Mouse (Mus musculus) heart, postnatal 0 days (tissue): Measurements from ENCODE around the gene Otud7b. TPM values are rescaled to one million over a fixed set of nuclear protein-coding genes. Genes with fewer than 3 reads are reported as not detected.

ENCODE experiments used
- ATAC-seq: fragments of 200-750 bp; cut with Nextera tagmentation; 2 replicates; pipeline ENCODE4 v1.8.0; 2017; ENCODE audit warnings: low read depth, moderate number of reproducible peaks, moderate library complexity; ENCODE audit not compliant: insufficient read depth
- DNase-seq: peaks from one replicate; pipeline ENCODE4 v3.0.0-alpha.2; 2016; ENCODE audit warnings: low spot score
- H3K27ac ChIP-seq: fragments of 300-500 bp; sonication (generic); 2 replicates; pipeline ENCODE4 v1.5.1; 2014; ENCODE audit warnings: low read depth, mild to moderate bottlenecking
- H3K27me3 ChIP-seq: fragments of 300-500 bp; sonication (generic); 2 replicates; pipeline ENCODE4 v1.6.1; 2014; ENCODE audit warnings: low read length, mixed read lengths; ENCODE audit not compliant: control insufficient read depth, insufficient read depth
- H3K36me3 ChIP-seq: fragments of 300-500 bp; sonication (generic); replicated peaks from 2 replicates; pipeline ENCODE4 v1.6.1; 2014; ENCODE audit warnings: low read length, mixed read lengths; ENCODE audit not compliant: control insufficient read depth, insufficient read depth
- H3K4me1 ChIP-seq: fragments of 300-500 bp; sonication (generic); 2 replicates; pipeline ENCODE4 v1.6.1; 2014; ENCODE audit warnings: antibody characterized with exemption; ENCODE audit not compliant: control insufficient read depth, insufficient read depth
- H3K4me2 ChIP-seq: fragments of 300-500 bp; sonication (generic); 2 replicates; pipeline ENCODE4 v1.6.1; 2014; ENCODE audit warnings: low read depth, mild to moderate bottlenecking, low read length, moderate library complexity
- H3K4me3 ChIP-seq: fragments of 300-500 bp; sonication (generic); 2 replicates; pipeline ENCODE4 v1.5.1; 2014; ENCODE audit warnings: low read depth, low read length
- H3K9ac ChIP-seq: fragments of 300-500 bp; sonication (generic); replicated peaks from 2 replicates; pipeline ENCODE4 v1.6.1; 2014; ENCODE audit warnings: low read depth, low read length, mixed read lengths
- H3K9me3 ChIP-seq: fragments of 300-500 bp; sonication (generic); replicated peaks from 2 replicates; pipeline ENCODE4 v1.6.1; 2016; ENCODE audit warnings: low read length; ENCODE audit not compliant: control insufficient read depth
- CTCF ChIP-seq: IDR thresholded peaks from 2 replicates; pipeline ENCODE4 v1.5.1; 2016; ENCODE audit warnings: antibody characterized with exemption, control low read depth, low read depth
- EP300 ChIP-seq: IDR thresholded peaks from 2 replicates; pipeline ENCODE4 v1.6.1; 2016; ENCODE audit warnings: antibody characterized with exemption, low read depth
- WGBS: fragments of 180-500 bp; shearing (Covaris S2); extraction: QIAGEN DNeasy Blood & Tissue Kit; methylation state at CpG from one replicate; pipeline ENCODE4 v1.1.7; 2014; 5-methylcytosine and 5-hydroxymethylcytosine counted together
- polyA plus RNA-seq: library from polyadenylated mRNA; unstranded; fragments of >200 nt; fragmentation: Nextera tagmentation; extraction: Ambion mirVana; gene quantifications from 2 replicates; pipeline ENCODE4 v1.2.1, GENCODE M21; 2015
- total RNA-seq: library from RNA; depleted of rRNA; stranded (reverse); fragments of >200 nt; gene quantifications from 2 replicates; pipeline ENCODE4 v1.2.3, GENCODE M21; 2014; ENCODE audit warnings: low replicate concordance

Otud7b gene
- total and polyA plus RNA-seq, 2 experiments from 2014 or later, result 16.8 to 21.9 TPM

DNA sequence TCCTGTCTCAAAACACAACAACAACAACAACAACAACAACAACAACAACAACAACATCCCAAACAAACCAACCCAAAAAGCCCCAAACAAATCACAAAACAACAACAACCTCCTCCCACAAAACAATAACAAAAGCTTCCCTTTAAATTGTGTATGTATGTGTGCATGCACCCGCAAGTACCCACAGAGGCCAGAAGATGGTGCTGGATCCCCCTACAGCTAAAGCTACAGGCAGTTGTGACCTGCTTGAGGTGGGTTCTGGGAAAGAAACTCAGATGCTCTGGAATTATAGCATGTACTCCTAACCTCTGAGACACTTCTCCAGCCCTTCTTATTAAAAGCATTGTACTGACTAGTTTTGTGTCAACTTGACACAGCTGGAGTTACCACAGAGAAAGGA, 23.3 kb upstream of the Otud7b start:
- Histone ChIP-seq H3K4me1 (no peaks in the 10 kb centered on the region), H3K4me3 (no peak overlapping the region), H3K27me3 (no peaks in the 10 kb centered on the region), H3K9me3 (no peaks in the 10 kb centered on the region), H3K36me3 (no peaks in the 10 kb centered on the region), H3K27ac (no peak overlapping the region), H3K4me2 (no peak overlapping the region), H3K9ac (no peak overlapping the region)
- TF ChIP-seq EP300, result no peak
- peak; percentile 59 for TF ChIP-seq CTCF
- WGBS, result 67% methylated on average over 1 of the region's 1 CpGs
- ATAC-seq (0 out of 2 replicates have a peak, but pooled peaks have one; percentile 39), DNase-seq (peak; percentile 60)

- no peaks in the 10 kb centered on the region for H3K36me3 ChIP-seq
- WGBS, result 84% methylated on average over 4 of the region's 4 CpGs
- TF ChIP-seq CTCF (no peak), EP300 (no peak)
- no peak for ATAC-seq
- no peaks in the 10 kb centered on the region for H3K27me3 ChIP-seq
- no peak overlapping the region for H3K27ac ChIP-seq
- H3K9ac ChIP-seq, result no peak overlapping the region
- H3K4me2 ChIP-seq, result no peak overlapping the region
- no peak for DNase-seq
- H3K4me1 ChIP-seq, result no peaks in the 10 kb centered on the region
- no peak overlapping the region for H3K4me3 ChIP-seq
- H3K9me3 ChIP-seq, result no peaks in the 10 kb centered on the region
Measured at GRCm38 (mm10) chr3:96081650-96082049, 22.7 kb upstream of the Otud7b start.

DNA sequence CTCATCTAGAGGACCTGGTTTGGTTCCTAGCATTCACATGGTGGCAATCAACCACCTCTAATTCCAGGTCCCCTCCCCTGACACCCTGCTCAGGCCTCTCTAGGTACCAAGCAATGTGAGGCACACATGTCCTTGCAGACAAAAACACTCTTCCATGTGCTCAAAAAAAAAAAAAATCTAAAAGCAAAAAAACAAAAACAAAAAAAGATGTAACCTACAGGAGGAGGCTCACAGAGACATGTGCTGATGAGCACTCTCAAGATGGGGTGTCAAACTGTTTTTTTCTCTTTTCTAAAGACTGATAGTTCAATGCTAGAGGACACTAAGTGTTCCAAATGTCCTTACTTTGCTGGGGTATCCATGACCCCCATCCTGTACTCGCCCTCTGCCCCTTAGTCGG, 22.2 kb upstream of the Otud7b start:
- H3K4me3 ChIP-seq, result no peak overlapping the region

DNA sequence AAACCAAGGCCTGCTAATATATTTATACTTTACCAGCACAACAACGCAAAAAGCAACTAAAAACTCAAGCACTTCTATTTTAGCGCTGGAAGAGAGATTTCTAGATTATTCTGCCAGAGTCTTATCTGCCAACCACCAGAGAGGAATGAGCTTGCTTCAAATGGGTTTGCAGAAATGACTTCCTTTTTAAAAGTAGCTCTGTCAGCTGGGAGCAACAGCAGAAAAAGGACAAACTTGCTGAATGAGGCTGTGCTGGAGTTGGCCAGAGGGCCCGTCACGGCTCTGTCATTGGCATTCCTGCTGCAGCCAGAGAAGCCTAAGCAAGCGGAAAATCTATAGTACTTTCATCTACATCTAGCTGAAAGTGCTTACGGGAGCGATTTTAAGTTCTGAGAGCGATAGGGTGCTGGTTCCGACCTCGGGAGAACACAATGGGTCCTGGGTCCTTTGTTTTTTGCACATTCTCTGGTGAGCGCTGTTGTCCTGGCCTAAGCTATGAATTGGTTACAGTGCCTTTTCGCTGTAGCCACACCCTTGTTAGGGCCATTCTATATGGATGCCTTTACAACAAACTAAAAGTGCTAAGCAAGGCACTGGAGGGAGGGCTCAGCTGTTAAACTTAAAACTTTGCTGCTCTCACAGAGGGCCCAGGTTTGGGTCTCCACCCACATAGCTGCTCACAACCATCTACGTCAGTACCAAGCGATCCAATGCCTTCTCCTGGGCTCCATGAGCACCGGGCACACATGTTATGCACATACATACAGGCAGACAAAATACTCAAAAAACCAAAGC, 21.4 kb upstream of the Otud7b start:
- ATAC-seq, result no peak
- Histone ChIP-seq H3K4me1 (no peaks in the 10 kb centered on the region), H3K9me3 (no peaks in the 10 kb centered on the region), H3K4me3 (no peak overlapping the region), H3K27ac (no peak overlapping the region), H3K4me2 (no peak overlapping the region), H3K36me3 (no peaks in the 10 kb centered on the region), H3K9ac (no peak overlapping the region), H3K27me3 (no peaks in the 10 kb centered on the region)
- no peak for DNase-seq
- TF ChIP-seq CTCF (no peak), EP300 (no peak)
- WGBS, result 65% methylated on average over 15 of the region's 15 CpGs

More for the DNA sequence above, 22.2 kb upstream of the Otud7b start:
- TF ChIP-seq CTCF, result no peak
- no peak for TF ChIP-seq EP300
- Histone ChIP-seq H3K9ac (no peak overlapping the region), H3K27me3 (no peaks in the 10 kb centered on the region), H3K27ac (no peak overlapping the region), H3K9me3 (no peaks in the 10 kb centered on the region), H3K36me3 (no peaks in the 10 kb centered on the region), H3K4me1 (no peaks in the 10 kb centered on the region), H3K4me2 (no peak overlapping the region)
- DNase-seq (no peak), ATAC-seq (no peak)
- WGBS, result 80% methylated on average over 2 of the region's 2 CpGs

- TF ChIP-seq CTCF, result no peak
- no peak for TF ChIP-seq EP300
- H3K36me3 ChIP-seq, result no peaks in the 10 kb centered on the region
- no peaks in the 10 kb centered on the region for H3K27me3 ChIP-seq
- DNase-seq (no peak), ATAC-seq (no peak)
- 79% methylated on average over 10 of the region's 10 CpGs for WGBS
- H3K4me2 ChIP-seq, result no peak overlapping the region
- no peak overlapping the region for H3K4me3 ChIP-seq
- H3K9ac ChIP-seq, result no peak overlapping the region
- no peaks in the 10 kb centered on the region for H3K9me3 ChIP-seq
- no peak overlapping the region for H3K27ac ChIP-seq
- no peaks in the 10 kb centered on the region for H3K4me1 ChIP-seq
Measured at GRCm38 (mm10) chr3:96084146-96084755, 20.1 kb upstream of the Otud7b start.

DNA sequence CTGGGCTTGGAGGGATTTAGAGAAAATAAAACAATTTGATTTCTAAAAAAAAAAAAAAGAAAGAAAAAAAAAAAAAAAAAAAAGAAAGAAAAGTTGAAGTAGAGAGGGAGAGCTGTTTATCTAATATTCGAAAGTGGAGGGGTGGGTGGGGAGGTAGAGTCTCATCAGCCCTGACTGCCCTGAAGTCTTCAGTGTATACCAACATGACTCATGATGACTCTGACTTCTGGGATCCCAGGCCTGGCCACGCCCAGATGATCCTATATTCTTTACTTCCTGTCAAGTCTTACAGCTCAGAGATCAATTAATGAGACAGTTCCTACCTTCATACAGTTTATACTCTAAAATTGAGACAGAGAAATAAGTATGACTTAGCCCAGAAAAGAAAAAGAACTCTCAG, 17.1 kb upstream of the Otud7b start:
- WGBS, result 61% methylated on average over 2 of the region's 2 CpGs

More for the DNA sequence above, 17.1 kb upstream of the Otud7b start:
- H3K36me3 ChIP-seq, result no peaks in the 10 kb centered on the region
- H3K9ac ChIP-seq, result no peak overlapping the region
- DNase-seq (no peak), ATAC-seq (no peak)
- H3K4me3 ChIP-seq, result no peak overlapping the region
- H3K4me2 ChIP-seq, result no peak overlapping the region
- TF ChIP-seq CTCF (no peak), EP300 (no peak)
- H3K4me1 ChIP-seq, result no peaks in the 10 kb centered on the region
- H3K27ac ChIP-seq, result no peak overlapping the region
- no peaks in the 10 kb centered on the region for H3K9me3 ChIP-seq
- no peaks in the 10 kb centered on the region for H3K27me3 ChIP-seq
